Mouse (Mus musculus) gastrocnemius, postnatal 25 days (tissue): ENCODE data around the gene Ccdc9b. TPM values are rescaled to one million over a fixed set of nuclear protein-coding genes. Genes with fewer than 3 reads are reported as not detected.
A peak's percentile ranks its signal among the peaks of the same experiment; 100 is the strongest.

Experiments
- DNase-seq: peaks from one replicate; pipeline ENCODE4 v3.0.0; 2022
- total RNA-seq, 2 experiments: library from RNA; stranded (reverse); gene quantifications; 1 replicate in 1 of 2; 2 replicates in 1 of 2; pipeline ENCODE4 v1.2.3; 2021

Gene Ccdc9b
- total RNA-seq, 2 experiments from 2014 or later = 11.8 to 13.0 TPM

DNA sequence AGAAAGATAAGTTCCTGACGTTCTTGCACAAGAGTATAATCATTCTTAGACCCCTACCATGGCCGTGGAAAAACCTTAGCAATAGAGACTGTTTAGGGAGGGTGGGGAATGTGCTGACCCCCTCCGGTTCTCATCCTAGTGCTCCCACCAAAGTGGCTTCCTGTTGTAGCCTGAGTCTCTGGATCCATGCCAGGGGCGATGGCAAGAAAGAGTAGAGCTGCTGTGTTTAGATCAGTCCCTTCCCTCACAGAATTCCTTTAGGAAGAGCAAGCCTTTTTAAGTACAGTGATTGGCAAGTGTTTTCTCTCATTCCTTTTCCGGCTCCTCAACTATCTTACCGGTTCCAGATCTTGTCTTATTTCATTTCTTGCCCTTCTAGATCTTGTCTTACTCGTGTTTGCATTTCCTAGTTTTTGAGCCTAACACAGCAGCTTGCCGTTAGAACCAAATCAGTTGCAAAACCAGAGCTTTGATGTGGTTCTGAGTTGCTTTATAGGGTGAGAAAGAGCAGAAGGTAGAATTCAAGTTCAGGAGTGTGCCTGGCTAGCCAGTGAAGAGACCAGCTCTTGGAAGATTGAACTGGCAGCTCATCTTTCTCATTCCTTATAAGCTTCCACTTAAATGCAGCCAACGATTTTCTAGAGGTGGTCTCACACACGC, 15.0 kb downstream of the Ccdc9b start:
- DNase-seq = no peak

- DNase-seq = no peak
Observed at GRCm38 (mm10) chr2:118745915-118746901, 16.3 kb downstream of the Ccdc9b start.

- DNase-seq = peak; percentile 95
Observed at GRCm38 (mm10) chr2:118745232-118745884, 17.1 kb downstream of the Ccdc9b start, which contains the start of gene Inafm2. Inafm2 (plus strand) TSS chr2:118745758.

- no peak for DNase-seq
Observed at GRCm38 (mm10) chr2:118744621-118745020, 17.8 kb downstream of the Ccdc9b start.

DNA sequence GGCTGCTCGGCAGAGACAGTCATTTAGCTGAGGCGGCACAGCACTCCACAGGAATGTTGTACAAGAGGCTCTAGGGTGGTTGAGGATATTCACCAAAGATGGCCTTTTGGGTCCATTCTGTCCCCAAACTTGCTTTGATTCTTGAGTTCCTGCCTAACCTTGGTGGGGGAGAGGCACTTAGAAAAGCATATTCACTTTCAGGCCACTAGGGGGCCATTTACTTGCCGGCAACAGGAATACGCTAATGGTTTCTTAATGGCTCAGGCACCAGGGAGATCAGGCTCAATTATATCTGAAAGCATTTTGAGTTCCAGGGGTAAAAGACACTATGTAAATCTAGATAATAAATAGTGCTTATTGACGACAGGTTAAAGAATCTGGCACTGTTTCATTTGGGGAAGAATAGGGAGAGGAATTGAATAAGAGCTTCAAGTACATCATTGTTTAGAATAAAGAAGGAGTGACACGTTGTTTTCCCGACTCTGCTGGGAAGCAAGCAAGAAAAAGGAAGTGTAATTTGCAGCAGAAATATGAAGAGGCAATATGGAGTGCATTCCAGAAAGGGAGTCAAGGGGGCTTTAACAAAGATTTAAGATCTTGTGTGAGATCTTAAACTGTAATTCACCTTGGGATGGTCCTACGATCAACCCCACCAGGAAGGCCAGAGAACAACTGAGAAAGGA, 19.1 kb downstream of the Ccdc9b start:
- no peak for DNase-seq

DNA sequence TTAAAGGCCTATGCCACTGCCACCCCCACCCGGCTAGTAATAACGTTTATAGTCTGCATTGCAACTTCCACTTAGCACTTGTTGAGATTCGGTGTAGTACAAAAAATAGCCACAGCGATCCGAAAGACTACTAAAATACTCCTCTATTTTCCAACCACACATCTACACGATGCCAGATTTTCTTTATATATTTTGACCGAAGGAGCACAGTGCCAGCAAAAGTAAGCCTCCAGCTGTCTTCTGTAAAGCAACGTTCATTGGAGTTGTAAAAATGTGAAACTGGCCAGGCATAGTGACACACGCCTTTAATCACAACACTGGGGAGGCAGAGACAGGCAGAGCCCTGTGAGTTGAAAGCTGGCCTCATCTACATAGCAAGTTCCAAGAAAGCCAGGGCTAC, 21.3 kb downstream of the Ccdc9b start:
- no peak for DNase-seq

DNA sequence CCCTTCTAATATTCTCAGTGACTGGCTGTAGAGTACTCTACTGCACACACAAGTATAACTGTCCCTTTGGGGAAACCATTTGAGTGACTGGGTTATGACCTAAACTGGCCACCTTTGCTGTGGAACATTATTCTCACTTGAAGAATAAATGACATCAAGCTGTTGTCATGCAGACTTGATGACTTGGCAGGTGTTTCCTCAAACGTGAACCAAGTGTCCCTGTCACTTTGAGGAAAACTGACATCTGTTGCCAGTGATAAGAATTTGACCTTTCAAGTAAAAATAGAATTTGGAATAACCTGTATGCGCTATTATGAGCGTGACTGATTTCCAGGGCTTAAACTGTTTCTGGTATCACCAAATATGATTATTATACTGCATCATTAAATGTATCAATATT, 22.1 kb downstream of the Ccdc9b start:
- DNase-seq = no peak

- no peak for DNase-seq
Observed at GRCm38 (mm10) chr2:118733341-118733740, 29.1 kb downstream of the Ccdc9b start.

- DNase-seq = no peak
Observed at GRCm38 (mm10) chr2:118731981-118732380, 30.5 kb downstream of the Ccdc9b start.

- peak; percentile 50 for DNase-seq
Observed at GRCm38 (mm10) chr2:118730622-118730915, 31.9 kb downstream of the Ccdc9b start.

GRCm38 (mm10) chr2:118729816-118730621, 32.4 kb downstream of the Ccdc9b start:
- no peak for DNase-seq

- no peak for DNase-seq
Observed at GRCm38 (mm10) chr2:118729194-118729593, 33.3 kb downstream of the Ccdc9b start.

- no peak for DNase-seq
Observed at GRCm38 (mm10) chr2:118728337-118728736, 34.1 kb downstream of the Ccdc9b start, which contains the start of gene Plcb2. Plcb2 (minus strand) TSS chr2:118728438.

GRCm38 (mm10) chr2:118727911-118728310, 34.5 kb downstream of the Ccdc9b start:
- DNase-seq = no peak

- no peak for DNase-seq
Observed at GRCm38 (mm10) chr2:118726873-118727272, 35.6 kb downstream of the Ccdc9b start.

DNA sequence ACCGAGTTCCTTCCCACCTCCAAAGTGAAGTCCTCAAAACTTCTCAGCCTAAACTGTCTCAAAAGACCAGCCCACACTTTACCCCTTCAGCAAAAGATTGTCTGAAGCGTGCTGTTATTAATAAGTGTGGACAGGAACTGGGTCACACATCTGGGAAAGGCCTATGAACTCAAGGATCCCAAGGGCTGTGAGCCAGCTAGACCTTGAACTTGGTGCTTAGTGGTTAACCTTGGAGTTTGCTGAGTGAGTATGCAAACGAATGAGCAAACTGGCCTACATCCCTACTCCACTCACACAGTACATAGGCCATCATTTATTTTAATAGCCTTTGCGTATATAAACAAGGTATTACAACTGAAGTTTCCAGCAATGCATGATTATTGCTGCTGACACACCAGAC, 37.0 kb downstream of the Ccdc9b start:
- DNase-seq = no peak

- no peak for DNase-seq
Observed at GRCm38 (mm10) chr2:118723693-118724486, 38.6 kb downstream of the Ccdc9b start.

- peak; percentile 66 for DNase-seq
Observed at GRCm38 (mm10) chr2:118716677-118717076, 45.8 kb downstream of the Ccdc9b start.

GRCm38 (mm10) chr2:118714230-118714629, 48.2 kb downstream of the Ccdc9b start:
- no peak for DNase-seq

GRCm38 (mm10) chr2:118713631-118714030, 48.8 kb downstream of the Ccdc9b start:
- no peak for DNase-seq
